Mouse (Mus musculus) urinary bladder, postnatal 0 days (tissue): ENCODE measurements around the gene Hebp2. TPM values are rescaled to one million over a fixed set of nuclear protein-coding genes. Genes with fewer than 3 reads are reported as not detected.

ENCODE experiments used
- polyA plus RNA-seq: library from polyadenylated mRNA; unstranded; fragments of >200 nt; fragmentation: Nextera tagmentation; extraction: Ambion mirVana; gene quantifications from 2 replicates; pipeline ENCODE4 v1.2.1, GENCODE M21; 2015

Hebp2 gene
- 23.1 and 23.3 TPM in 2 replicates for polyA plus RNA-seq

GRCm38 (mm10) chr10:18545813-18546235, at the start of gene Hebp2:
Gene Hebp2, minus strand, starts transcription at chr10:18546076.

Other genes starting within 250 kb of the Hebp2 start
- gene Nhsl1, start 227.1 kb downstream of the Hebp2 start, polyA plus RNA-seq = 6.0 and 7.2 TPM in 2 replicates
- 0.17 and 0.30 TPM in 2 replicates for gene Arfgef3, start 197.9 kb upstream of the Hebp2 start, polyA plus RNA-seq
- gene Gm4922, start 240.7 kb upstream of the Hebp2 start, polyA plus RNA-seq = not detected in 2 replicates